Mouse (Mus musculus) spleen, adult 10 weeks (tissue): ENCODE measurements around the gene Rhox2c. TPM values are rescaled to one million over a fixed set of nuclear protein-coding genes. Genes with fewer than 3 reads are reported as not detected.

Experiments used
- polyA plus RNA-seq: library from polyadenylated mRNA; stranded (reverse); fragments of 350-450 nt; fragmentation: Illumina TruSeq; extraction: RNeasy Lipid Tissue Mini Kit (QIAGEN cat#74804); gene quantifications from one replicate; pipeline ENCODE4 v1.2.3, GENCODE M21; 2015; ENCODE audit warnings: low replicate concordance; ENCODE audit not compliant: insufficient read depth

Gene Rhox2c
- polyA plus RNA-seq: not detected

DNA sequence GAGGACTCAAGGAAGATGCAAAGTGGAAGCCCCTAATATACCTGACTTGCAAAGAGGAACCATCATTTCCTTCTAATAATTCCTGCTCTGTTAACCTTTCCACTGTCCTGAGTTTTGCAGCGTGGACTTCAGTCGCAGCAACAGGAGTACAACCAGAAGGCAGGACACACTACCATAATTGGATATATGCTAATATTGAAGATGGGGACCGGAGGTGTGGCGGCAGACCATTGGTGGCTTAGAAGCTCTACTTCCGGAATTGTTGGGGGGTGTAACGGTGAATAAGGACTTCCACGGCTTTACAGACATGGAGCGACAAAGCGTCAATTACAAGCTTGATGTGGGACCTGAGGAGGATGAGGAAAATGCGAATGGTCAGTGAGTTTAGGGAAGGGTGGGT is at the start of gene Rhox2c:
Gene Rhox2c (plus strand): TSS at position 301 of the 400 bp plus-strand sequence.

DNA sequence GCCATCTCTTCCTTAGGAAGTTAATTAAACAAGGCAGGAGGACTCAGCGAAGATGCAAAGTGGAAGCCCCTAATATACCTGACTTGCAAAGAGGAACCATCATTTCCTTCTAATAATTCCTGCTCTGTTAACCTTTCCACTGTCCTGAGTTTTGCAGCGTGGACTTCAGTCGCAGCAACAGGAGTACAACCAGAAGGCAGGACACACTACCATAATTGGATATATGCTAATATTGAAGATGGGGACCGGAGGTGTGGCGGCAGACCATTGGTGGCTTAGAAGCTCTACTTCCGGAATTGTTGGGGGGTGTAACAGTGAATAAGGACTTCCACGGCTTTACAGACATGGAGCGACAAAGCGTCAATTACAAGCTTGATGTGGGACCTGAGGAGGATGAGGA is 41.7 kb upstream of the Rhox2c start, which contains the start of gene Rhox2b:
Gene Rhox2b (plus strand): TSS at position 301 of the 400 bp plus-strand sequence.

DNA sequence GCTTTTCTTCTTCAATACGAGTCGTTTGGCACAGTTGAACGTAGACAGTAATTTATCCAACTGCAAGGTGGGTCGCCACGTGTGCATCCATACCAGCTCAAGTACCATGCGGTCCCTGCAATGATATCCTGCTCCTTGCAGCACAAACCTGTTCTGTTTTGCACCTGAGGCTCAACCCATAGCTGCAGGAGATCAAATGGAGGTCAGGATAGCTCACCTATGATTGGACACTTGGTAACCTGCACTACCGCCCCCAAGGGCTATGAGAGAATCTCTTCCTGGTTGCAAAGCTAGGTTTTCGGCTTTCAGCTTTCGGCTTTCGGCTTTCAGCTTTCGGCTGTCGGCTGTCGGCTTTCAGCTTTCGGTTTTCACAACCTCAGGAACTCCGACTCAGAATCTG is 21.3 kb upstream of the Rhox2c start, which contains the start of gene Rhox4b:
Gene Rhox4b (plus strand): TSS at position 301 of the 400 bp plus-strand sequence.

GRCm38 (mm10) chrX:37458285-37458684 is 4.8 kb downstream of the Rhox2c start, which contains the start of gene Rhox3c:
Gene Rhox3c, plus strand, starts transcription at chrX:37458585.

DNA sequence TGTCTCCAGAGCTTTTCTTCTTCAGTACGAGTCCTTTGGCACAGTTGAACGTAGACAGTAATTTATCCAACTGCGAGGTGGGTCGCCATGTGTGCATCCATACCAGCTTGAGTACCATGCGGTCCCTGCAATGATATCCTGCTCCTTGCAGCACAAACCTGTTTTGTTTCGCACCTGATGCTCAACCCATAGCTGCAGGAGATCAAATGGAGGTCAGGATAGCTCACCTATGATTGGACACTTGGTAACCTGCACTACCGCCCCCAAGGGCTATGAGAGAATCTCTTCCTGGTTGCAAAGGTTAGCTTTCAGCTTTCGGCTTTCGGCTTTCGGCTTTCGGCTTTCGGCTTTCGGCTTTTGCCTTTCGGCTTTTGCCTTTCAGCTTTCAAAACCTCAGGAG is 26.6 kb downstream of the Rhox2c start, which contains the start of gene Rhox4c:
Gene Rhox4c (plus strand): TSS at position 301 of the 400 bp plus-strand sequence.

GRCm38 (mm10) chrX:37514059-37514458 is 60.6 kb downstream of the Rhox2c start, which contains the start of gene Rhox4d:
Gene Rhox4d, plus strand, starts transcription at chrX:37514359.

Other genes starting within 250 kb of the Rhox2c start
- not detected for gene Gm9, start 242.6 kb upstream of the Rhox2c start, polyA plus RNA-seq
- gene Rhox1, start 231.4 kb upstream of the Rhox2c start, polyA plus RNA-seq: not detected
- gene Rhox2a, start 208.7 kb upstream of the Rhox2c start, polyA plus RNA-seq: not detected
- gene Rhox3a, start 203.8 kb upstream of the Rhox2c start, polyA plus RNA-seq: not detected
- not detected for gene Rhox4a, start 188.3 kb upstream of the Rhox2c start, polyA plus RNA-seq
- gene Rhox3a2, start 73.7 kb upstream of the Rhox2c start, polyA plus RNA-seq: not detected
- not detected for gene Rhox4a2, start 62.8 kb upstream of the Rhox2c start, polyA plus RNA-seq
- not detected for gene Rhox2b, start 41.6 kb upstream of the Rhox2c start, polyA plus RNA-seq
- gene Rhox4b, start 21.2 kb upstream of the Rhox2c start, polyA plus RNA-seq: not detected
- gene Rhox3c, start 4.9 kb downstream of the Rhox2c start, polyA plus RNA-seq: not detected
- gene Rhox4c, start 26.7 kb downstream of the Rhox2c start, polyA plus RNA-seq: not detected
- not detected for gene Rhox2d, start 39.7 kb downstream of the Rhox2c start, polyA plus RNA-seq
- not detected for gene Rhox4d, start 60.7 kb downstream of the Rhox2c start, polyA plus RNA-seq
- gene Rhox2e, start 76.8 kb downstream of the Rhox2c start, polyA plus RNA-seq: not detected
- not detected for gene Rhox3e, start 88.3 kb downstream of the Rhox2c start, polyA plus RNA-seq
- gene Rhox4e, start 103.7 kb downstream of the Rhox2c start, polyA plus RNA-seq: not detected
- not detected for gene Rhox2f, start 117.7 kb downstream of the Rhox2c start, polyA plus RNA-seq
- gene Rhox3f, start 127.3 kb downstream of the Rhox2c start, polyA plus RNA-seq: not detected
- not detected for gene Rhox4f, start 154.0 kb downstream of the Rhox2c start, polyA plus RNA-seq
- gene Rhox3g, start 174.9 kb downstream of the Rhox2c start, polyA plus RNA-seq: not detected
- gene Rhox2g, start 189.8 kb downstream of the Rhox2c start, polyA plus RNA-seq: not detected
- gene Rhox4g, start 197.6 kb downstream of the Rhox2c start, polyA plus RNA-seq: not detected
- not detected for gene Rhox3h, start 215.1 kb downstream of the Rhox2c start, polyA plus RNA-seq
- not detected for gene Rhox2h, start 219.6 kb downstream of the Rhox2c start, polyA plus RNA-seq